Mouse (Mus musculus) liver, embryonic 15.5 days (tissue): ENCODE measurements around the gene Csad. TPM values are rescaled to one million over a fixed set of nuclear protein-coding genes. Genes with fewer than 3 reads are reported as not detected.
A peak's percentile ranks its signal among the peaks of the same experiment; 100 is the strongest.

Experiments used
- ATAC-seq: fragments of 200-750 bp; cut with Nextera tagmentation; 2 replicates; pipeline ENCODE4 v1.8.0; 2017; ENCODE audit warnings: moderate number of reproducible peaks, mild to moderate bottlenecking, moderate library complexity; ENCODE audit not compliant: insufficient read depth
- H3K27ac ChIP-seq: fragments of 300-500 bp; sonication (generic); replicated peaks from 2 replicates; pipeline ENCODE4 v1.5.1; 2015; ENCODE audit warnings: mild to moderate bottlenecking, inconsistent platforms
- H3K27me3 ChIP-seq: fragments of 300-500 bp; sonication (generic); 2 replicates; pipeline ENCODE4 v1.6.1; 2015; ENCODE audit warnings: mild to moderate bottlenecking, inconsistent platforms
- H3K36me3 ChIP-seq: fragments of 300-500 bp; sonication (generic); replicated peaks from 2 replicates; pipeline ENCODE4 v1.6.1; 2015; ENCODE audit warnings: moderate library complexity, mild to moderate bottlenecking, inconsistent platforms
- H3K4me1 ChIP-seq: fragments of 300-500 bp; sonication (generic); replicated peaks from 2 replicates; pipeline ENCODE4 v1.6.1; 2015; ENCODE audit warnings: inconsistent platforms
- H3K4me2 ChIP-seq: fragments of 300-500 bp; sonication (generic); 2 replicates; pipeline ENCODE4 v1.6.1; 2015; ENCODE audit warnings: moderate library complexity, mild to moderate bottlenecking, inconsistent platforms
- H3K4me3 ChIP-seq: fragments of 300-500 bp; sonication (generic); replicated peaks from 2 replicates; pipeline ENCODE4 v1.5.1; 2015; ENCODE audit warnings: mild to moderate bottlenecking, inconsistent platforms
- H3K9ac ChIP-seq: fragments of 300-500 bp; sonication (generic); 2 replicates; pipeline ENCODE4 v1.6.1; 2015; ENCODE audit warnings: moderate library complexity, mild to moderate bottlenecking, inconsistent platforms
- H3K9me3 ChIP-seq: fragments of 300-500 bp; sonication (generic); replicated peaks from 2 replicates; pipeline ENCODE4 v1.6.1; 2016; ENCODE audit warnings: inconsistent platforms
- WGBS: fragments of 180-500 bp; shearing (Covaris S2); methylation state at CpG from one replicate; pipeline ENCODE4 v1.1.7; 2015; ENCODE audit warnings: mixed read lengths; ENCODE audit not compliant: insufficient replicate concordance; 5-methylcytosine and 5-hydroxymethylcytosine counted together
- polyA plus RNA-seq: library from polyadenylated mRNA; unstranded; fragments of >200 nt; fragmentation: Nextera tagmentation; extraction: Ambion mirVana; gene quantifications from 2 replicates; pipeline ENCODE4 v1.2.1, GENCODE M21; 2015

Csad gene
- polyA plus RNA-seq, 1 experiment from 2014 or later = 40.5 TPM

GRCm38 (mm10) chr15:102178279-102178678 lies 26.2 kb downstream of the Csad start:
- Histone ChIP-seq H3K36me3 (no peaks in the 10 kb centered on the region), H3K9ac (no peak overlapping the region), H3K4me1 (peaks cover 23% of the 10 kb centered on the region), H3K27ac (no peak overlapping the region), H3K9me3 (no peaks in the 10 kb centered on the region), H3K4me3 (no peak overlapping the region), H3K4me2 (no peak overlapping the region), H3K27me3 (no peaks in the 10 kb centered on the region)
- ATAC-seq = no peak
- WGBS = 10% methylated on average over 6 of the region's 6 CpGs

DNA sequence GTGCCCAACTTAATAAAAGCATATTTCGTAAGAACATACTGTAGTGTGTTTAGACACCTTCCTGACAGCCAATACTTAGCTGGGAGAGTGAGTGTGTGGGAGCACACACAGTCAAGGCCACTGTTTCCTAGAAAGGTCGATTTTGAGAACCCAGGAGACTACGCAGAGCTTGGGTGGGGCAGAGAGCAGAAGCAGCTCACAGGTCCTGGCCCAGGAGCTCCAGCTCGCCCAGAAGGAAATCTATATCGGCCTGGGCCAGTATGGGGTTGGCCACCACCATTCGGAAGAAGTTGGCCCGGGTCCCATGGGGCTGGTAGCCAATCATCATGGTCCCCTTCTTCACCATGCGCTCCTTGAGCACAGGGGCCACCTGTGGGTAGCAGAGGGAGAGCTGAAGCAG lies 27.1 kb downstream of the Csad start:
- 69% methylated on average over 8 of the region's 8 CpGs for WGBS
- Histone ChIP-seq H3K4me3 (no peak overlapping the region), H3K9ac (no peak overlapping the region), H3K36me3 (no peaks in the 10 kb centered on the region), H3K9me3 (no peaks in the 10 kb centered on the region), H3K27ac (no peak overlapping the region), H3K27me3 (no peaks in the 10 kb centered on the region), H3K4me2 (no peak overlapping the region), H3K4me1 (peaks cover 23% of the 10 kb centered on the region)
- no peak for ATAC-seq

DNA sequence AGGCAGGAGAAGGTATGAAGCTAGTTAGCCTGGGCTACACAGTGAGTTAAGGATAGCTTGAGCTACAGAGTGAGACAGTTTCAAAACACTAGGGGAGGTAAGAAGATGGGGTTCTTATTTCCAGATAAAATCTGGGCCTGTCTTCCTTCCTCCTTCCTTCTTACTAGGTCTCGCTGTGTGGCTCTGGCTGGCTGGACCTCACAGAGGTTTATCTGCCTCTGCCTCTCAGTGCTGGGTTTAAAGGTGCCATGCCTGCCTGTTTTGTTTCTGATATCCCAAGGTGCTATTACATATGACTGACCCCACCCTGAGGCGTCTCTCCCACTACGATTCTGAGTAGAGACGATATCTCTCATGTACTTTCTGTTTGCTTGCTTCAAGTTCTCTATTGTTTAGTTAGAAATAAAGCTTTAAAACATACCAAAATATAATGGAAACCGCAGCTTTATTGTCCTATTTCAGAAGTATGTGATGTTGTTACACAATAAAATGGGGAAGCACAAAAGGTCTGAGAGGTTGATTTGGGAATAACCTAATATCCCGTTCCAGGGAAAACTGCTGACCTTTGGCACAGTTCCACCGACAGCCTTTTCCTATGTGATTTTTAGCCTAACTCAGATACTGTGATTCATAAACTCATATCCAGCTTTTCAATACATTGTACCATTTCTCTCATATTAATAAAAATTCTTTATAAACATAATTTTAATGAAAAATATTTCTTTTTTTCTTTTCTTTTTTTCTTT lies 27.8 kb downstream of the Csad start:
- no peaks in the 10 kb centered on the region for H3K36me3 ChIP-seq
- H3K27ac ChIP-seq = no peak overlapping the region
- H3K4me3 ChIP-seq = no peak overlapping the region
- H3K4me2 ChIP-seq = no peak overlapping the region
- no peak overlapping the region for H3K9ac ChIP-seq
- H3K27me3 ChIP-seq = no peaks in the 10 kb centered on the region
- H3K9me3 ChIP-seq = no peaks in the 10 kb centered on the region
- peak; percentile 30; the same call in 1 of the 2 replicates for ATAC-seq
- 45% methylated on average over 7 of the region's 7 CpGs for WGBS
- H3K4me1 ChIP-seq = peaks cover 23% of the 10 kb centered on the region

DNA sequence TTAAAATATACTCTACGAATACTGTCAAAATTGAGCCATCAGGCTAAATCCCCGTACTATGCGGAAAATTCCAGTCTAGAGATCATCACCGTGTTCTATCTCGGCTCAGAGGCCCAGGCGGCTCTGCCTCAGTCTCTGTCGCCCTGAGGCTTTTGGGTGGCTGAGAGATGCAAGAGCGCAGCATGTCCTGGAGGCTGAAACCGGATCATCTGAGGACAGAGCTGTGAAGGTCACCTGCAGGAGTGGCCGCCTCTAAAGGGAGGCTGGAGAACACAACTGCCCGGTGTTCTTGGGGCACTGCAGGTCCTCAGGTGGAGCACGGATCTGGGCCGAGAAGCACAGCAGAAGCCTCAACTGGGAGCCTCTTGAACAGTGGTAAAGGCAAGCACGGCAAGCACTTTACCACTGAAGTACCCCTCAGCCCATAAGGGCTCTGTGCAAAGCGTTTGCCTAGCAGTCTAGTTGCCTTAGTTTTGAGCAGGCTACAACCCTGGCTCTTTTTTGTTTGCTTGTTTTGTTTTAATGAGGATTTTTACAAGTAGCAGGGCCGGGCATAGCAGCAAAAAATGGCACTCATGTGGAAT lies 28.7 kb downstream of the Csad start:
- WGBS = 79% methylated on average over 16 of the region's 16 CpGs
- Histone ChIP-seq H3K4me2 (no peak overlapping the region), H3K27ac (no peak overlapping the region), H3K4me1 (peaks cover 23% of the 10 kb centered on the region), H3K4me3 (no peak overlapping the region), H3K9ac (no peak overlapping the region), H3K36me3 (no peaks in the 10 kb centered on the region), H3K9me3 (no peaks in the 10 kb centered on the region), H3K27me3 (no peaks in the 10 kb centered on the region)
- ATAC-seq = no peak

DNA sequence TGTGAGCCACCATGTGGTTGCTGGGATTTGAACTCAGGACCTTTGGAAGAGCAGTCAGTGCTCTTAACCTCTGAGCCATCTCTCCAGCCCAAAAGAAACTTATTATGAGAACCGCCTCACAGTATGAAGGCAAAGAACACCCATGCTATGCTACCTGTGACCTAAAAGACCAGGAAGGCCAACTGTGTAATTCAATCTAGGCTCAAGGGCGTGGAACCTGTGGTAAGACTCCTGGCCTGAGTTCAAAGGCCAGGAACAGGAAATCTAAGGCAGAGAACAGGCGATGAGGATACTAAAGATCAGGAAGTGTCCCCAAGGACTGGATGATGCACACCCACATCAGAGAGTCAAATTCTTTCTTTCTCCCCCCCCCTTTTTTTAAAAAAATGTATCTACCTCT lies 30.9 kb downstream of the Csad start:
- ATAC-seq = no peak
- Histone ChIP-seq H3K4me1 (peaks cover 21% of the 10 kb centered on the region), H3K4me3 (no peak overlapping the region), H3K27me3 (no peaks in the 10 kb centered on the region), H3K9ac (no peak overlapping the region), H3K36me3 (no peaks in the 10 kb centered on the region), H3K9me3 (no peaks in the 10 kb centered on the region), H3K4me2 (no peak overlapping the region), H3K27ac (no peak overlapping the region)
- WGBS = 47% methylated on average over 3 of the region's 3 CpGs

GRCm38 (mm10) chr15:102169064-102169463 lies 35.5 kb downstream of the Csad start:
- 47% methylated on average over 2 of the region's 2 CpGs for WGBS
- no peaks in the 10 kb centered on the region for H3K9me3 ChIP-seq
- no peaks in the 10 kb centered on the region for H3K36me3 ChIP-seq
- H3K4me2 ChIP-seq = no peak overlapping the region
- H3K27me3 ChIP-seq = no peaks in the 10 kb centered on the region
- H3K4me1 ChIP-seq = no peaks in the 10 kb centered on the region
- ATAC-seq = no peak
- H3K9ac ChIP-seq = no peak overlapping the region
- no peak overlapping the region for H3K4me3 ChIP-seq
- no peak overlapping the region for H3K27ac ChIP-seq

GRCm38 (mm10) chr15:102167620-102168021 lies 36.9 kb downstream of the Csad start:
- Histone ChIP-seq H3K9me3 (no peaks in the 10 kb centered on the region), H3K4me1 (no peaks in the 10 kb centered on the region), H3K27me3 (no peaks in the 10 kb centered on the region), H3K4me3 (no peak overlapping the region), H3K27ac (no peak overlapping the region), H3K9ac (no peak overlapping the region), H3K36me3 (0 out of 2 replicates have a peak, but pooled peaks cover 3% of the 10 kb centered on the region), H3K4me2 (no peak overlapping the region)
- WGBS = 54% methylated on average over 6 of the region's 6 CpGs
- no peak for ATAC-seq

GRCm38 (mm10) chr15:102165468-102166100 lies 38.9 kb downstream of the Csad start:
- Histone ChIP-seq H3K36me3 (peaks cover 7% of the 10 kb centered on the region; the same call in 1 of the 2 replicates), H3K27ac (no peak overlapping the region), H3K4me2 (no peak overlapping the region), H3K4me3 (no peak overlapping the region), H3K9ac (no peak overlapping the region), H3K27me3 (no peaks in the 10 kb centered on the region), H3K9me3 (no peaks in the 10 kb centered on the region), H3K4me1 (no peaks in the 10 kb centered on the region)
- ATAC-seq = no peak
- 12% methylated on average over 6 of the region's 6 CpGs for WGBS

DNA sequence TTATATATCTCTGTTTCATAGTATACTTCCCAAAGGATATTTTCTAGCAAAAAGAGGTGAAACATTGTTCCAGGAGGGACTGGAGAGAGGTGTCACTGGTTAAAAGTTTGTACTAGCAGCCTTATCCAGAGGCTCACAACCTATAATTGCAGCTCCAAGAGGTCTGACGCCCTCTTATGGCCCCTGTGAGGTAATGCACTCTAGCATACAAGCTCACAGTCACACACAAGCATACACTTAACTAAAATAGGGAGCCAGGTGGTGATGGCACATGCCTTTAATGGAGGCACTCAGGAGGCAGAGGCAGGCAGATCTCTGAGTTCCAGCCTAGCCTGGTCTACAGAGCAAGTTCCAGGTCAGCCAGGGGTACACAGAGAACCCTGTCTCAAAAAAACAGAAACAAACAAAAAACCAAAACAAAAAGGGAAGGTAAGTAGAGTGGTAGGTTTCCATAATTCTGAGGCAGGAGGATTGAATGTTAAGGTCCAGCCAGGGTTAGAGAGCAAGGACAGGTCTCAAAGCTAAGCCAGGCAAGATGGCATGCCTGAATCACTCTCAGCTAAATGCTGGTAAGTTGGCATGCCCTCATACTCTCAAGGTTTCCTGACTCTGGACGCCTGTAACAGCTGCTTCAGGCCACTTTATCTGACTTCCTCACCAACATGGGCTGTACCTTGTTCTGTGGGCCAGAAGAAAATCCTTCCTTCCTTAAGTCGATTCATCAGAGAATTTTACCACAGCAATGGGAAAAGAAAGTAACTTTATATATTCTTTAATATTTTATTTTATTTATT lies 40.4 kb downstream of the Csad start:
- Histone ChIP-seq H3K4me3 (no peak overlapping the region), H3K27ac (no peak overlapping the region), H3K9me3 (no peaks in the 10 kb centered on the region), H3K4me1 (no peaks in the 10 kb centered on the region), H3K4me2 (no peak overlapping the region), H3K36me3 (peaks cover 7% of the 10 kb centered on the region; the same call in 1 of the 2 replicates), H3K9ac (no peak overlapping the region), H3K27me3 (no peaks in the 10 kb centered on the region)
- 16% methylated on average over 3 of the region's 3 CpGs for WGBS
- no peak for ATAC-seq

DNA sequence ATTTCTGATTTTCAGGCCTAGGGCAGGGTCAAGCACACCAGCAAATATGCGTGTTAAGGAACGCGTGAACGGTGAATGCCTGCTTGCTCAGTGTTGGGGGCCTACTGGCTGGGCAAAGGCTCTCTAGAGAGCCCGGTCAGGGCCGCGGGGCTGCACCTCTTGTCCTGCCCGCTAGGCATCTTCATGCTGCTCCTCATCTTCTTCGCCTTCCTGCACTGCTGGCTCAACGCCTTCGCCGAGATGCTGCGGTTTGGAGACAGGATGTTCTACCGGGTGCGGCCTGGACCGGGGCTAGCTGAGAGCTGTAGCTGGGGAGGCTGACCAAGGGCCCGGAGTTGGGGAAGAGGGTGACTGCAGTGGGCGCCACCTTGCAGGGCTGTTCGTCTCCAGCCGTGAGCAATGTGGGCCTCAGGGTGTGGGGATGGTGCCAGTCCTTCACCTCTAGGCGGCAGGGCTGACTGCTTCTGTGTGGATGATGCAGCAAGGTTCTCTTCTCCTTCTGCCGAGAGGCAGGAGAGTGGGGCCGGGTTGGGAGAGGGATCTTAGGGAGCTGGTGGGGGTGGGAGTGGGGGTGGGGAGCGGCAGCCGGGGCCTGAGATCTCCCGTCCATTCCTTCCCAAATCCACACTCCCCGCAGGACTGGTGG lies 44.0 kb downstream of the Csad start:
- ATAC-seq = no peak
- Histone ChIP-seq H3K9me3 (no peaks in the 10 kb centered on the region), H3K9ac (no peak overlapping the region), H3K4me3 (no peak overlapping the region), H3K27ac (no peak overlapping the region), H3K4me2 (no peak overlapping the region), H3K27me3 (no peaks in the 10 kb centered on the region), H3K36me3 (peaks cover 18% of the 10 kb centered on the region; the same call in 1 of the 2 replicates), H3K4me1 (no peaks in the 10 kb centered on the region)
- 56% methylated on average over 27 of the region's 27 CpGs for WGBS
